Mouse (Mus musculus): ENCODE measurements around the gene Tcaf3. TPM values are rescaled to one million over a fixed set of nuclear protein-coding genes. Genes with fewer than 3 reads are reported as not detected.

Tcaf3 gene
- total and polyA plus RNA-seq, 2 experiments: not detected

- Histone ChIP-seq H3K36me3 (ENCODE audit: control insufficient read depth, insufficient read depth, low read length) (no peaks in the 10 kb centered on the region), H3K79me2 (ENCODE audit: control insufficient read depth, insufficient read depth, low read length) (no peaks in the 10 kb centered on the region), H3K9ac (ENCODE audit: low read depth, low read length) (no peak overlapping the region), H3K4me3 (ENCODE audit: insufficient read depth, low read depth, low read length) (no peak overlapping the region), H3K27me3 (ENCODE audit: control insufficient read depth, insufficient read depth, low read length) (no peaks in the 10 kb centered on the region), H3K4me1 (ENCODE audit: control insufficient read depth, insufficient read depth, low read length) (no peaks in the 10 kb centered on the region), H3K27ac (replicated peaks; ENCODE audit: insufficient read depth, low read depth, low read length) (no peak overlapping the region)
- WGBS: 86% methylated on average over 1 of the region's 1 CpGs
- DNase-seq (ENCODE audit: extremely low read depth, low read depth, low spot score): no peak
- TF ChIP-seq POLR2A (IDR thresholded peaks at IDR 0.05; ENCODE audit: extremely low read depth, insufficient read depth, low read length): no peak
- TF ChIP-seq CTCF (IDR thresholded peaks at IDR 0.05; ENCODE audit: low read depth, low read length): no peak
Measured at GRCm38 (mm10) chr6:42540681-42541080, 56.8 kb downstream of the Tcaf3 start.

GRCm38 (mm10) chr6:42539711-42540110 is 57.8 kb downstream of the Tcaf3 start:
- 86% methylated on average over 1 of the region's 1 CpGs for whole genome bisulfite sequencing
- no peak overlapping the region for H3K27ac ChIP-seq (replicated peaks; ENCODE audit: insufficient read depth, low read depth, low read length)
- no peak for DNase-seq (ENCODE audit: extremely low read depth, low read depth, low spot score)
- no peak overlapping the region for H3K9ac ChIP-seq (ENCODE audit: low read depth, low read length)
- no peaks in the 10 kb centered on the region for H3K4me1 ChIP-seq (ENCODE audit: control insufficient read depth, insufficient read depth, low read length)
- TF ChIP-seq CTCF (IDR thresholded peaks at IDR 0.05; ENCODE audit: low read depth, low read length): no peak
- TF ChIP-seq POLR2A (IDR thresholded peaks at IDR 0.05; ENCODE audit: extremely low read depth, insufficient read depth, low read length): no peak
- H3K4me3 ChIP-seq (ENCODE audit: insufficient read depth, low read depth, low read length): no peak overlapping the region
- no peaks in the 10 kb centered on the region for H3K36me3 ChIP-seq (ENCODE audit: control insufficient read depth, insufficient read depth, low read length)
- H3K27me3 ChIP-seq (ENCODE audit: control insufficient read depth, insufficient read depth, low read length): no peaks in the 10 kb centered on the region
- H3K79me2 ChIP-seq (ENCODE audit: control insufficient read depth, insufficient read depth, low read length): no peaks in the 10 kb centered on the region

Other genes starting within 250 kb of the Tcaf3 start
- gene Zyx, start 248.1 kb downstream of the Tcaf3 start, total RNA-seq (2014; rRNA removed): 6.4 and 9.5 TPM in 2 replicates
- gene Zyx, start 248.1 kb downstream of the Tcaf3 start, polyA plus RNA-seq (2012; rRNA removed): 43.1 and 49.8 TPM in 2 replicates
- 27.6 and 30.9 TPM in 2 replicates for gene Epha1, start 224.4 kb downstream of the Tcaf3 start, total RNA-seq (2014; rRNA removed)
- 27.1 and 28.1 TPM in 2 replicates for gene Epha1, start 224.4 kb downstream of the Tcaf3 start, polyA plus RNA-seq (2012; rRNA removed)
- 0.27 and 0.83 TPM in 2 replicates for gene Tas2r143, start 197.5 kb downstream of the Tcaf3 start, total RNA-seq (2014; rRNA removed)
- 0.13 and 0.17 TPM in 2 replicates for gene Tas2r143, start 197.5 kb downstream of the Tcaf3 start, polyA plus RNA-seq (2012; rRNA removed)
- gene Tas2r135, start 192.3 kb downstream of the Tcaf3 start, total RNA-seq (2014; rRNA removed): 0.27 and 0.28 TPM in 2 replicates
- gene Tas2r135, start 192.3 kb downstream of the Tcaf3 start, polyA plus RNA-seq (2012; rRNA removed): not detected in 2 replicates
- 0.20 and 0.28 TPM in 2 replicates for gene Tas2r126, start 163.2 kb downstream of the Tcaf3 start, total RNA-seq (2014; rRNA removed)
- gene Tas2r126, start 163.2 kb downstream of the Tcaf3 start, polyA plus RNA-seq (2012; rRNA removed): not detected in 2 replicates
- gene Olfr458, start 132.5 kb downstream of the Tcaf3 start, total RNA-seq (2014; rRNA removed): not detected in 2 replicates
- gene Olfr458, start 132.5 kb downstream of the Tcaf3 start, polyA plus RNA-seq (2012; rRNA removed): not detected in 2 replicates
- gene Olfr457, start 121.4 kb downstream of the Tcaf3 start, total RNA-seq (2014; rRNA removed): not detected in 2 replicates
- gene Olfr457, start 121.4 kb downstream of the Tcaf3 start, polyA plus RNA-seq (2012; rRNA removed): not detected in 2 replicates
- not detected in 2 replicates for gene Olfr456, start 110.5 kb downstream of the Tcaf3 start, total RNA-seq (2014; rRNA removed)
- gene Olfr456, start 110.5 kb downstream of the Tcaf3 start, polyA plus RNA-seq (2012; rRNA removed): not detected in 2 replicates
- not detected in 2 replicates for gene Olfr455, start 50.1 kb downstream of the Tcaf3 start, total RNA-seq (2014; rRNA removed)
- gene Olfr455, start 50.1 kb downstream of the Tcaf3 start, polyA plus RNA-seq (2012; rRNA removed): not detected in 2 replicates
- 0.65 and 0.67 TPM in 2 replicates for gene Tcaf2, start 47.6 kb upstream of the Tcaf3 start, total RNA-seq (2014; rRNA removed)
- 0.10 and 0.18 TPM in 2 replicates for gene Tcaf2, start 47.6 kb upstream of the Tcaf3 start, polyA plus RNA-seq (2012; rRNA removed)
- 2.5 and 3.2 TPM in 2 replicates for gene Tcaf1, start 112.4 kb upstream of the Tcaf3 start, total RNA-seq (2014; rRNA removed)
- gene Tcaf1, start 112.4 kb upstream of the Tcaf3 start, polyA plus RNA-seq (2012; rRNA removed): 1.2 and 1.6 TPM in 2 replicates
- not detected in 2 replicates for gene Olfr453, start 141.7 kb upstream of the Tcaf3 start, total RNA-seq (2014; rRNA removed)
- not detected in 2 replicates for gene Olfr453, start 141.7 kb upstream of the Tcaf3 start, polyA plus RNA-seq (2012; rRNA removed)
- not detected in 2 replicates for gene Olfr38, start 158.7 kb upstream of the Tcaf3 start, total RNA-seq (2014; rRNA removed)
- gene Olfr38, start 158.7 kb upstream of the Tcaf3 start, polyA plus RNA-seq (2012; rRNA removed): not detected in 2 replicates
- gene Olfr452, start 187.4 kb upstream of the Tcaf3 start, total RNA-seq (2014; rRNA removed): not detected in 2 replicates
- not detected in 2 replicates for gene Olfr452, start 187.4 kb upstream of the Tcaf3 start, polyA plus RNA-seq (2012; rRNA removed)
- not detected in 2 replicates for gene Olfr450, start 214.2 kb upstream of the Tcaf3 start, total RNA-seq (2014; rRNA removed)
- gene Olfr450, start 214.2 kb upstream of the Tcaf3 start, polyA plus RNA-seq (2012; rRNA removed): not detected in 2 replicates
- not detected in 2 replicates for gene Olfr449, start 236.7 kb upstream of the Tcaf3 start, total RNA-seq (2014; rRNA removed)
- not detected in 2 replicates for gene Olfr449, start 236.7 kb upstream of the Tcaf3 start, polyA plus RNA-seq (2012; rRNA removed)